Mouse (Mus musculus): ENCODE data around the gene Atp5e. TPM values are rescaled to one million over a fixed set of nuclear protein-coding genes. Genes with fewer than 3 reads are reported as not detected.
A peak's percentile ranks its signal among the peaks of the same experiment; 100 is the strongest.

Atp5e gene
- polyA plus RNA-seq, 1 experiment from 2014 or later = 652 TPM

GRCm38 (mm10) chr2:174438181-174438580 lies 25.7 kb downstream of the Atp5e start:
- WGBS = 62% methylated on average over 11 of the region's 11 CpGs
- Histone ChIP-seq H3K4me1 (ENCODE audit: insufficient read depth, low read depth, low read length) (peaks cover 20% of the 10 kb centered on the region), H3K27ac (ENCODE audit: low read length) (peak overlapping the region; percentile 55), H3K36me3 (ENCODE audit: insufficient read depth, low read length) (no peaks in the 10 kb centered on the region; the same call in 1 of the 2 replicates), H3K4me3 (ENCODE audit: low read depth, low read length) (peak overlapping the region; percentile 52), H3K4me2 (replicated peaks; ENCODE audit: low read depth, low read length) (peak overlapping the region; percentile 74), H3K9me3 (ENCODE audit: low read length) (no peaks in the 10 kb centered on the region), H3K27me3 (replicated peaks; ENCODE audit: insufficient read depth, low read length) (no peaks in the 10 kb centered on the region), H3K9ac (replicated peaks; ENCODE audit: low read depth) (peak overlapping the region; percentile 59)
- TF ChIP-seq CTCF (IDR thresholded peaks at IDR 0.05) (no peak), EP300 (IDR thresholded peaks at IDR 0.05) (no peak)
- ATAC-seq = no peak
- DNase-seq (ENCODE audit: low spot score) = no peak

- Histone ChIP-seq H3K4me2 (replicated peaks; ENCODE audit: low read depth, low read length) (peak overlapping the region; percentile 74), H3K27me3 (replicated peaks; ENCODE audit: insufficient read depth, low read length) (no peaks in the 10 kb centered on the region), H3K27ac (ENCODE audit: low read length) (peak overlapping the region; percentile 55), H3K9ac (replicated peaks; ENCODE audit: low read depth) (no peak overlapping the region), H3K4me1 (ENCODE audit: insufficient read depth, low read depth, low read length) (peaks cover 20% of the 10 kb centered on the region), H3K36me3 (ENCODE audit: insufficient read depth, low read length) (no peaks in the 10 kb centered on the region; the same call in 1 of the 2 replicates), H3K9me3 (ENCODE audit: low read length) (no peaks in the 10 kb centered on the region), H3K4me3 (ENCODE audit: low read depth, low read length) (no peak overlapping the region)
- 66% methylated on average over 4 of the region's 4 CpGs for WGBS
- ATAC-seq (peak; percentile 37), DNase-seq (ENCODE audit: low spot score) (peak; percentile 83)
- TF ChIP-seq EP300 (IDR thresholded peaks at IDR 0.05) (peak; percentile 67), CTCF (IDR thresholded peaks at IDR 0.05) (no peak)
These were observed 26.3 kb downstream of the Atp5e start for GRCm38 (mm10) chr2:174437697-174437982.

- peak overlapping the region; percentile 55 for H3K27ac ChIP-seq (ENCODE audit: low read length)
- H3K4me3 ChIP-seq (ENCODE audit: low read depth, low read length) = no peak overlapping the region
- H3K4me1 ChIP-seq (ENCODE audit: insufficient read depth, low read depth, low read length) = peaks cover 20% of the 10 kb centered on the region
- H3K9ac ChIP-seq (replicated peaks; ENCODE audit: low read depth) = no peak overlapping the region
- no peak for ATAC-seq
- no peaks in the 10 kb centered on the region for H3K9me3 ChIP-seq (ENCODE audit: low read length)
- no peaks in the 10 kb centered on the region; the same call in 1 of the 2 replicates for H3K36me3 ChIP-seq (ENCODE audit: insufficient read depth, low read length)
- TF ChIP-seq CTCF (IDR thresholded peaks at IDR 0.05) (no peak), EP300 (IDR thresholded peaks at IDR 0.05) (no peak)
- WGBS = 82% methylated on average over 7 of the region's 7 CpGs
- peak overlapping the region; percentile 74 for H3K4me2 ChIP-seq (replicated peaks; ENCODE audit: low read depth, low read length)
- no peaks in the 10 kb centered on the region for H3K27me3 ChIP-seq (replicated peaks; ENCODE audit: insufficient read depth, low read length)
- DNase-seq (ENCODE audit: low spot score) = no peak
These were observed 26.8 kb downstream of the Atp5e start for GRCm38 (mm10) chr2:174436916-174437696.

GRCm38 (mm10) chr2:174436076-174436701 lies 27.7 kb downstream of the Atp5e start:
- H3K9me3 ChIP-seq (ENCODE audit: low read length) = no peaks in the 10 kb centered on the region
- H3K4me1 ChIP-seq (ENCODE audit: insufficient read depth, low read depth, low read length) = peaks cover 20% of the 10 kb centered on the region
- H3K9ac ChIP-seq (replicated peaks; ENCODE audit: low read depth) = no peak overlapping the region
- no peak overlapping the region for H3K4me3 ChIP-seq (ENCODE audit: low read depth, low read length)
- H3K4me2 ChIP-seq (replicated peaks; ENCODE audit: low read depth, low read length) = no peak overlapping the region
- DNase-seq (ENCODE audit: low spot score) (peak; percentile 18), ATAC-seq (peak; percentile 3; the same call in 1 of the 2 replicates)
- 77% methylated on average over 25 of the region's 26 CpGs for WGBS
- H3K36me3 ChIP-seq (ENCODE audit: insufficient read depth, low read length) = no peaks in the 10 kb centered on the region; the same call in 1 of the 2 replicates
- TF ChIP-seq EP300 (IDR thresholded peaks at IDR 0.05) (no peak), CTCF (IDR thresholded peaks at IDR 0.05) (no peak)
- no peak overlapping the region for H3K27ac ChIP-seq (ENCODE audit: low read length)
- no peaks in the 10 kb centered on the region for H3K27me3 ChIP-seq (replicated peaks; ENCODE audit: insufficient read depth, low read length)

- no peak overlapping the region for H3K4me3 ChIP-seq (ENCODE audit: low read depth, low read length)
- WGBS = 98% methylated on average over 9 of the region's 9 CpGs
- no peaks in the 10 kb centered on the region; the same call in 1 of the 2 replicates for H3K36me3 ChIP-seq (ENCODE audit: insufficient read depth, low read length)
- no peak for DNase-seq (ENCODE audit: low spot score)
- no peak overlapping the region for H3K27ac ChIP-seq (ENCODE audit: low read length)
- H3K4me1 ChIP-seq (ENCODE audit: insufficient read depth, low read depth, low read length) = peaks cover 18% of the 10 kb centered on the region
- H3K4me2 ChIP-seq (replicated peaks; ENCODE audit: low read depth, low read length) = no peak overlapping the region
- H3K27me3 ChIP-seq (replicated peaks; ENCODE audit: insufficient read depth, low read length) = no peaks in the 10 kb centered on the region
- no peak for ATAC-seq
- TF ChIP-seq CTCF (IDR thresholded peaks at IDR 0.05) (no peak), EP300 (IDR thresholded peaks at IDR 0.05) (no peak)
- H3K9me3 ChIP-seq (ENCODE audit: low read length) = no peaks in the 10 kb centered on the region
- H3K9ac ChIP-seq (replicated peaks; ENCODE audit: low read depth) = no peak overlapping the region
These were observed 29.0 kb downstream of the Atp5e start for GRCm38 (mm10) chr2:174434943-174435342.

GRCm38 (mm10) chr2:174428996-174429591 lies 34.8 kb downstream of the Atp5e start:
- H3K4me3 ChIP-seq (ENCODE audit: low read depth, low read length) = no peak overlapping the region
- H3K4me2 ChIP-seq (replicated peaks; ENCODE audit: low read depth, low read length) = no peak overlapping the region
- WGBS = 88% methylated on average over 10 of the region's 10 CpGs
- H3K27ac ChIP-seq (ENCODE audit: low read length) = no peak overlapping the region
- ATAC-seq = no peak
- H3K9me3 ChIP-seq (ENCODE audit: low read length) = no peaks in the 10 kb centered on the region
- no peaks in the 10 kb centered on the region for H3K27me3 ChIP-seq (replicated peaks; ENCODE audit: insufficient read depth, low read length)
- no peaks in the 10 kb centered on the region for H3K4me1 ChIP-seq (ENCODE audit: insufficient read depth, low read depth, low read length)
- H3K36me3 ChIP-seq (ENCODE audit: insufficient read depth, low read length) = peaks cover 34% of the 10 kb centered on the region
- TF ChIP-seq EP300 (IDR thresholded peaks at IDR 0.05) = no peak
- TF ChIP-seq CTCF (IDR thresholded peaks at IDR 0.05) = no peak
- DNase-seq (ENCODE audit: low spot score) = no peak
- H3K9ac ChIP-seq (replicated peaks; ENCODE audit: low read depth) = no peak overlapping the region

Data from lung, postnatal 0 days (tissue).